In the genomic region with DNA sequence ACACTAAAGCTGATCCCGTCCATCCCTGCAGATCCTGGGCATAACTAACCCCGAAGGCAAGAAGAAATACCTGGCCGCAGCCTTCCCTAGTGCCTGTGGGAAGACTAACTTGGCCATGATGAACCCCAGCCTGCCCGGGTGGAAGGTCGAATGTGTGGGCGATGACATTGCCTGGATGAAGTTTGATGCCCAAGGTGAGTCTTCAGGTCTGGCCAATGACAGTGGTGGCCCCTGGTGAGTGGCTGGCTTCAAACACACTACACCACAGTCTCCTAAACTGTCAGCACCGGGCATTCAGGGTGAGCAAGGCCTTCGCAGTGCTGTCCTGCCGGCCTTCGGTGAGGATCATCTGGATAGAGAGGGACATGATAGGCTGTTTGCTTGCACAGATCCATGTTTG, we compare ENCODE assay signal across 32 mouse cellular contexts. TPM values are rescaled to one million over a fixed set of nuclear protein-coding genes. Genes with fewer than 3 reads are reported as not detected.
"Had no signal": no experiment of that assay in that cellular context is flagged by ENCODE, and none has a peak within 500 bp of the region (broad histone marks: within the 10 kb centered on the region; RNA-seq: fewer than 3 reads in every experiment).

No protein-coding gene starts in this region.

- DNase-seq: kidney, adult 11 months; layer of hippocampus, adult 9-11 months; liver; lung, adult 2 months; lung, postnatal 14 days; lung, postnatal 4 days; retina, postnatal 1 day; right cerebral cortex, postnatal 25 days; thymus, adult 18-20 months; thymus, postnatal 36 days had no signal

- H3K4me2 ChIP-seq: limb, embryonic 13.5 days; liver, embryonic 15.5 days; midbrain, embryonic 12.5 days; midbrain, embryonic 15.5 days; neural tube, embryonic 13.5 days had no signal

- H3K9ac ChIP-seq: limb, embryonic 13.5 days; liver, embryonic 15.5 days; midbrain, embryonic 12.5 days; midbrain, embryonic 15.5 days; neural tube, embryonic 13.5 days had no signal

- H3K36me3 ChIP-seq: limb, embryonic 10.5 days; limb, embryonic 13.5 days; liver, embryonic 15.5 days; midbrain, embryonic 12.5 days; midbrain, embryonic 15.5 days; neural tube, embryonic 13.5 days had no signal

- ATAC-seq: hindbrain, postnatal 0 days; inflammation-experienced regulatory T-cells, adult 6 months; midbrain, embryonic 15.5 days had no signal

- H3K27me3 ChIP-seq: limb, embryonic 13.5 days; liver, embryonic 15.5 days; midbrain, embryonic 12.5 days; midbrain, embryonic 15.5 days; neural tube, embryonic 13.5 days had no signal

- H3K4me3 ChIP-seq: layer of hippocampus, adult 2 months; limb, embryonic 10.5 days; limb, embryonic 13.5 days; liver, embryonic 15.5 days; midbrain, embryonic 12.5 days; midbrain, embryonic 15.5 days; myocyte; neural tube, embryonic 13.5 days had no signal

- H3K27ac ChIP-seq: hindbrain, postnatal 0 days; kidney, postnatal 0 days; layer of hippocampus, adult 2 months; limb, embryonic 10.5 days; limb, embryonic 13.5 days; liver, embryonic 15.5 days; midbrain, embryonic 12.5 days; midbrain, embryonic 15.5 days; neural tube, embryonic 13.5 days had no signal

- H3K4me1 ChIP-seq: midbrain, embryonic 12.5 days; midbrain, embryonic 15.5 days had no signal

- H3K9me3 ChIP-seq: limb, embryonic 10.5 days; limb, embryonic 13.5 days; liver, embryonic 15.5 days; midbrain, embryonic 12.5 days; midbrain, embryonic 15.5 days; neural tube, embryonic 13.5 days had no signal

RNA-seq across cellular contexts. Expression of gene Pck1, which starts 3.1 kb away (rescaled TPM):
- total RNA-seq: layer of hippocampus, adult 2 months; layer of hippocampus, postnatal 25 days; left cerebral cortex, adult 18-20 months; left cerebral cortex, postnatal 25 days; megakaryocyte progenitor cell, adult 5-6 weeks; megakaryocyte-erythroid progenitor cell, adult 5-6 weeks; monocyte, adult 5-6 weeks; neutrophil, adult 5-6 weeks had no signal
- polyA plus RNA-seq: hindbrain, postnatal 0 days; inflammation-experienced regulatory T-cells, adult 6 months; limb, embryonic 10.5 days; limb, embryonic 13.5 days; lung, embryonic 16.5 days; midbrain, embryonic 12.5 days; midbrain, embryonic 15.5 days; myocyte; neural tube, embryonic 13.5 days had no signal

RNA-seq across cellular contexts. Expression of gene Ctcfl, which starts 36.6 kb away (rescaled TPM):
- total RNA-seq: hindbrain, postnatal 0 days; layer of hippocampus, adult 2 months; layer of hippocampus, postnatal 25 days; left cerebral cortex, adult 18-20 months; megakaryocyte progenitor cell, adult 5-6 weeks; megakaryocyte-erythroid progenitor cell, adult 5-6 weeks; monocyte, adult 5-6 weeks; neutrophil, adult 5-6 weeks had no signal
- polyA plus RNA-seq: hindbrain, postnatal 0 days; inflammation-experienced regulatory T-cells, adult 6 months; kidney, postnatal 0 days; large intestine, adult 2 months; lung, adult 2 months; midbrain, embryonic 12.5 days; myocyte; spleen, adult 2 months; urinary bladder, adult 2 months had no signal
